Mouse (Mus musculus) liver, embryonic 15.5 days (tissue): ENCODE measurements around the gene Olfr641. TPM values are rescaled to one million over a fixed set of nuclear protein-coding genes. Genes with fewer than 3 reads are reported as not detected.

ENCODE experiments used
- ATAC-seq: fragments of 200-750 bp; cut with Nextera tagmentation; 2 replicates; pipeline ENCODE4 v1.8.0; 2017; ENCODE audit warnings: moderate number of reproducible peaks, mild to moderate bottlenecking, moderate library complexity; ENCODE audit not compliant: insufficient read depth
- H3K27ac ChIP-seq: fragments of 300-500 bp; sonication (generic); replicated peaks from 2 replicates; pipeline ENCODE4 v1.5.1; 2015; ENCODE audit warnings: mild to moderate bottlenecking, inconsistent platforms
- H3K27me3 ChIP-seq: fragments of 300-500 bp; sonication (generic); 2 replicates; pipeline ENCODE4 v1.6.1; 2015; ENCODE audit warnings: mild to moderate bottlenecking, inconsistent platforms
- H3K36me3 ChIP-seq: fragments of 300-500 bp; sonication (generic); replicated peaks from 2 replicates; pipeline ENCODE4 v1.6.1; 2015; ENCODE audit warnings: moderate library complexity, mild to moderate bottlenecking, inconsistent platforms
- H3K4me1 ChIP-seq: fragments of 300-500 bp; sonication (generic); replicated peaks from 2 replicates; pipeline ENCODE4 v1.6.1; 2015; ENCODE audit warnings: inconsistent platforms
- H3K4me2 ChIP-seq: fragments of 300-500 bp; sonication (generic); 2 replicates; pipeline ENCODE4 v1.6.1; 2015; ENCODE audit warnings: moderate library complexity, mild to moderate bottlenecking, inconsistent platforms
- H3K4me3 ChIP-seq: fragments of 300-500 bp; sonication (generic); replicated peaks from 2 replicates; pipeline ENCODE4 v1.5.1; 2015; ENCODE audit warnings: mild to moderate bottlenecking, inconsistent platforms
- H3K9ac ChIP-seq: fragments of 300-500 bp; sonication (generic); 2 replicates; pipeline ENCODE4 v1.6.1; 2015; ENCODE audit warnings: moderate library complexity, mild to moderate bottlenecking, inconsistent platforms
- H3K9me3 ChIP-seq: fragments of 300-500 bp; sonication (generic); replicated peaks from 2 replicates; pipeline ENCODE4 v1.6.1; 2016; ENCODE audit warnings: inconsistent platforms
- WGBS: fragments of 180-500 bp; shearing (Covaris S2); methylation state at CpG from one replicate; pipeline ENCODE4 v1.1.7; 2015; ENCODE audit warnings: mixed read lengths; ENCODE audit not compliant: insufficient replicate concordance; 5-methylcytosine and 5-hydroxymethylcytosine counted together
- polyA plus RNA-seq: library from polyadenylated mRNA; unstranded; fragments of >200 nt; fragmentation: Nextera tagmentation; extraction: Ambion mirVana; gene quantifications from 2 replicates; pipeline ENCODE4 v1.2.1, GENCODE M21; 2015

Olfr641 gene
- not detected in 2 replicates for polyA plus RNA-seq

GRCm38 (mm10) chr7:104035145-104035544 is at the start of gene Olfr641:
Gene Olfr641 (plus strand): TSS chr7:104035445.
- no peak within 1 kb of the TSS for H3K4me3 ChIP-seq
- ATAC-seq, result no peak
- no peaks in the 10 kb centered on the region for H3K4me1 ChIP-seq
- no peaks in the 10 kb centered on the region for H3K9me3 ChIP-seq
- no peak within 1 kb of the TSS for H3K9ac ChIP-seq
- no peak within 1 kb of the TSS for H3K27ac ChIP-seq
- 41% methylated on average over 1 of the region's 1 CpGs for WGBS
- no peaks in the 10 kb centered on the region for H3K27me3 ChIP-seq
- H3K36me3 ChIP-seq, result no peaks in the 10 kb centered on the region
- no peak within 1 kb of the TSS for H3K4me2 ChIP-seq

- H3K27me3 ChIP-seq, result no peaks in the 10 kb centered on the region
- no peaks in the 10 kb centered on the region for H3K9me3 ChIP-seq
- H3K4me3 ChIP-seq, result no peak within 1 kb of the TSS
- no peaks in the 10 kb centered on the region for H3K4me1 ChIP-seq
- ATAC-seq, result no peak
- no peak within 1 kb of the TSS for H3K4me2 ChIP-seq
- H3K27ac ChIP-seq, result no peak within 1 kb of the TSS
- no peak within 1 kb of the TSS for H3K9ac ChIP-seq
- H3K36me3 ChIP-seq, result no peaks in the 10 kb centered on the region
Measured at GRCm38 (mm10) chr7:103998446-103998845, 36.8 kb upstream of the Olfr641 start, which contains the start of gene Olfr638. Gene Olfr638 (plus strand): TSS chr7:103998746.

- Histone ChIP-seq H3K9ac (no peak overlapping the region), H3K36me3 (no peaks in the 10 kb centered on the region), H3K4me1 (no peaks in the 10 kb centered on the region), H3K9me3 (no peaks in the 10 kb centered on the region), H3K4me3 (no peak overlapping the region), H3K27ac (no peak overlapping the region), H3K27me3 (no peaks in the 10 kb centered on the region), H3K4me2 (no peak overlapping the region)
- no peak for ATAC-seq
Measured at GRCm38 (mm10) chr7:103999124-103999523, 36.1 kb upstream of the Olfr641 start.

GRCm38 (mm10) chr7:104017203-104017602 is 18.0 kb upstream of the Olfr641 start, which contains the start of gene Olfr639:
Gene Olfr639 (minus strand): TSS chr7:104017303.
- Histone ChIP-seq H3K9me3 (no peaks in the 10 kb centered on the region), H3K9ac (no peak within 1 kb of the TSS), H3K4me1 (no peaks in the 10 kb centered on the region), H3K27ac (no peak within 1 kb of the TSS), H3K36me3 (no peaks in the 10 kb centered on the region), H3K27me3 (no peaks in the 10 kb centered on the region), H3K4me3 (no peak within 1 kb of the TSS), H3K4me2 (no peak within 1 kb of the TSS)
- no peak for ATAC-seq

- Histone ChIP-seq H3K36me3 (no peaks in the 10 kb centered on the region), H3K9ac (no peak overlapping the region), H3K4me3 (no peak overlapping the region), H3K4me1 (no peaks in the 10 kb centered on the region), H3K27ac (no peak overlapping the region), H3K9me3 (no peaks in the 10 kb centered on the region), H3K27me3 (no peaks in the 10 kb centered on the region), H3K4me2 (no peak overlapping the region)
- 55% methylated on average over 1 of the region's 1 CpGs for WGBS
- ATAC-seq, result no peak
Measured at GRCm38 (mm10) chr7:104018953-104019352, 16.3 kb upstream of the Olfr641 start.

- no peaks in the 10 kb centered on the region for H3K4me1 ChIP-seq
- ATAC-seq, result no peak
Measured at GRCm38 (mm10) chr7:104021651-104022050, 13.6 kb upstream of the Olfr641 start.

GRCm38 (mm10) chr7:104025473-104025872 is 9.8 kb upstream of the Olfr641 start, which contains the start of gene Olfr640:
Gene Olfr640 (minus strand): TSS chr7:104025573.
- no peak within 1 kb of the TSS for H3K4me2 ChIP-seq
- H3K4me3 ChIP-seq, result no peak within 1 kb of the TSS
- no peaks in the 10 kb centered on the region for H3K4me1 ChIP-seq
- no peak within 1 kb of the TSS for H3K9ac ChIP-seq
- no peaks in the 10 kb centered on the region for H3K9me3 ChIP-seq
- H3K27ac ChIP-seq, result no peak within 1 kb of the TSS
- WGBS, result 62% methylated on average over 6 of the region's 6 CpGs
- H3K36me3 ChIP-seq, result no peaks in the 10 kb centered on the region
- no peak for ATAC-seq
- no peaks in the 10 kb centered on the region for H3K27me3 ChIP-seq

More at GRCm38 (mm10) chr7:104021651-104022050, 13.6 kb upstream of the Olfr641 start:
- Histone ChIP-seq H3K27me3 (no peaks in the 10 kb centered on the region), H3K27ac (no peak overlapping the region), H3K9me3 (no peaks in the 10 kb centered on the region), H3K4me2 (no peak overlapping the region), H3K36me3 (no peaks in the 10 kb centered on the region), H3K9ac (no peak overlapping the region), H3K4me3 (no peak overlapping the region)
- WGBS, result 66% methylated on average over 6 of the region's 6 CpGs

- Histone ChIP-seq H3K4me1 (no peaks in the 10 kb centered on the region), H3K4me3 (no peak overlapping the region), H3K36me3 (no peaks in the 10 kb centered on the region), H3K9me3 (no peaks in the 10 kb centered on the region), H3K4me2 (no peak overlapping the region), H3K9ac (no peak overlapping the region), H3K27ac (no peak overlapping the region), H3K27me3 (no peaks in the 10 kb centered on the region)
- no peak for ATAC-seq
- WGBS, result 62% methylated on average over 3 of the region's 3 CpGs
Measured at GRCm38 (mm10) chr7:104026978-104027377, 8.3 kb upstream of the Olfr641 start.

GRCm38 (mm10) chr7:104050745-104051144 is 15.5 kb downstream of the Olfr641 start:
- 50% methylated on average over 4 of the region's 4 CpGs for WGBS

GRCm38 (mm10) chr7:104052566-104052965 is 17.3 kb downstream of the Olfr641 start, which contains the start of gene Olfr642:
Gene Olfr642 (minus strand): TSS chr7:104052666.
- ATAC-seq, result no peak
- 49% methylated on average over 1 of the region's 1 CpGs for WGBS

More at GRCm38 (mm10) chr7:104050745-104051144, 15.5 kb downstream of the Olfr641 start:
- Histone ChIP-seq H3K27ac (no peak overlapping the region), H3K4me2 (no peak overlapping the region), H3K4me3 (no peak overlapping the region), H3K9me3 (no peaks in the 10 kb centered on the region), H3K4me1 (no peaks in the 10 kb centered on the region), H3K27me3 (no peaks in the 10 kb centered on the region), H3K36me3 (no peaks in the 10 kb centered on the region), H3K9ac (no peak overlapping the region)
- ATAC-seq, result no peak

GRCm38 (mm10) chr7:104059215-104059614 is 24.0 kb downstream of the Olfr641 start:
- no peak for ATAC-seq
- WGBS, result 67% methylated on average over 1 of the region's 1 CpGs
- no peaks in the 10 kb centered on the region for H3K4me1 ChIP-seq

More at GRCm38 (mm10) chr7:104052566-104052965, 17.3 kb downstream of the Olfr641 start, which contains the start of gene Olfr642:
- Histone ChIP-seq H3K9me3 (no peaks in the 10 kb centered on the region), H3K4me3 (no peak within 1 kb of the TSS), H3K36me3 (no peaks in the 10 kb centered on the region), H3K4me1 (no peaks in the 10 kb centered on the region), H3K9ac (no peak within 1 kb of the TSS), H3K4me2 (no peak within 1 kb of the TSS), H3K27me3 (no peaks in the 10 kb centered on the region), H3K27ac (no peak within 1 kb of the TSS)

GRCm38 (mm10) chr7:104061345-104061744 is 26.1 kb downstream of the Olfr641 start, which contains the start of gene 4930516K23Rik:
Gene 4930516K23Rik (minus strand): TSS chr7:104061445.
- Histone ChIP-seq H3K27me3 (no peaks in the 10 kb centered on the region), H3K4me3 (no peak within 1 kb of the TSS), H3K4me2 (no peak within 1 kb of the TSS), H3K9ac (no peak within 1 kb of the TSS), H3K27ac (no peak within 1 kb of the TSS), H3K36me3 (no peaks in the 10 kb centered on the region), H3K9me3 (no peaks in the 10 kb centered on the region), H3K4me1 (no peaks in the 10 kb centered on the region)
- WGBS, result 39% methylated on average over 2 of the region's 2 CpGs
- no peak for ATAC-seq

More at GRCm38 (mm10) chr7:104059215-104059614, 24.0 kb downstream of the Olfr641 start:
- H3K9ac ChIP-seq, result no peak overlapping the region
- no peaks in the 10 kb centered on the region for H3K27me3 ChIP-seq
- no peak overlapping the region for H3K4me2 ChIP-seq
- no peak overlapping the region for H3K4me3 ChIP-seq
- H3K9me3 ChIP-seq, result no peaks in the 10 kb centered on the region
- H3K36me3 ChIP-seq, result no peaks in the 10 kb centered on the region
- H3K27ac ChIP-seq, result no peak overlapping the region
